Mouse (Mus musculus) thymus, postnatal 10 days (tissue): ENCODE results near the gene Nell2.

ENCODE experiments used
- DNase-seq, 2 experiments: peaks; one replicate each; pipeline ENCODE4 v3.0.0; 2021; ENCODE audit warnings: low spot score in 2 of 2

The Nell2 gene

DNA sequence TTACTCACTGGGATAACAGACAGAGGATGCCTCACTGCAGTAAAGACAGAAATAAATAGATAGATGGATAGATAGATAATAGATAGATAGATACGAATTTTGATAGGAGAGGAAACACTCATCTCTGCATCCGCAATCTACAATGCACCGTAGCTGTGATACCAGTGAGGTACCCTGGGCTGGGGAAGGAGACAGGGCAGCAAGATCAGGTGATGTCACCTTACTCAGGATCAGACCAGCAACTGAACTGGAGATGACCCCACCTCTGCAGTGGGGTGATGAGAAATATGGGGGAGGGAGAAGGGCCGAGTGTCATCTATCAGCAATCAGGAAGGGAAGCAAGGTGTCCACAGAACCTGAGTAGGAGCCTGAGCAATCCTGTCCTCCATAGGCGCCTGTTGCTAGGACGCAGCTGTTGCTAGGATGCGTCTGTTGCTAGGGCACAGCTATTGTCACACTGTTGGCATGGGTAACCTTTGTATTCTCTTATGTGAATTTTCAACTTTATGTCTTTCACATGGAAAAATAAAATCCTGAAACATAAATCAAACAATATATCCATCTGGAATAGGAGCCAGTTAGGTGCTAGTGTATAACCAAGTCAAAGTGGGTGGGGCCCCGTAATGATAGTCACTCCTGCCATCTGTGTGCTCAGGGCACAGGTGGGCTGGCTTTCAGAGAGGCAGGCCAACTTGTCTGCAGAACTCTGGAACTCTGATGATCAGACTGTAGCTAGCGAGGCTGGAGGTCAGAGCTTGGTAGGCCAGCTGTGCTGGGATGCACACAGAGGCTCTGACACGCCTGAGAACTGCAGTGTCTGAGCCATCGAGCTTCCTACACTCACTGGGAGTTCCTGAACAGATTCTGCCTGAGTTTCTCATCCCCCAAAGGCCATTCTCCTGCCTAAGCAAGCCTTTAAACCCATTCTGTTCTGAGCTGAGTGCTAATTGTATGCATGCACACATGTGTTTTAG lies 193.7 kb downstream of the Nell2 start:
- no peak for DNase-seq

DNA sequence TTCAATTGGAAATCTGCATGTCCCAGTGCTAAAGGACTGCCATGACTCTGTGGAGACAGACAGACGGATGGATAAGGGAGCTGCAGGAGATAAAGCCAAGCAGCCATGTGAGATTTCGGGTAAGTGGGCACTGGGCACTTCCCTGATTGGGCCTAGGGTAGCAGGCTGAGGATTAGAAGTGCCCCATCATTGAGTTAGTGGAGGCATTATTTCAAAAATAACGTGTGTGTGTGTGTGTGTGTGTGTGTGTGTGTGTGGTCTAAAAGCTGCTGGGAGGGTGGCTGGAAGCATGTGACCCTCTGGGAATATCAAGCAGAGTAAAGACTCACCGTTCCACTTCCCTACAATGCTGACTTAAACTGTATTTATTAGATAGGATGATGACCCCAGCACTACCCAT lies 195.1 kb downstream of the Nell2 start:
- no peak for DNase-seq

DNA sequence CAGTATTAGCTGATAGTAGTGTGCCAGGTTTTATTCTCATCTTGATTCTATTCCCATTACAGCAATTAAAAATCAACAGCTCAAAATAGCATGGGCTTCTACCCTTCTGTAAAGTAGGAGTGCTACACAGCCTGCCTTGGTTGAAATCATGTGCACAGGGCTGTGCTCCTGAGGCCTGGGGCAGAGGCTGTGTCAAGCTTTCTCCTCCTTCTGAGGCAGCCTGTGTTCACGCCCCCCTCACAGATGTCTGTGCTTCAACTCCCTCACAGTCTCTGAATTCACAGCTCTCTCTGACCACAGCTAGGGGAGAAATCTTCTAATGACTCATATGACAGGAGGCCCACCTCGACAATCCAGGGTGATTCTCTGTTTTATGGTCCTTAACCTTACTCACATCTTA lies 197.4 kb downstream of the Nell2 start:
- DNase-seq = no peak

DNA sequence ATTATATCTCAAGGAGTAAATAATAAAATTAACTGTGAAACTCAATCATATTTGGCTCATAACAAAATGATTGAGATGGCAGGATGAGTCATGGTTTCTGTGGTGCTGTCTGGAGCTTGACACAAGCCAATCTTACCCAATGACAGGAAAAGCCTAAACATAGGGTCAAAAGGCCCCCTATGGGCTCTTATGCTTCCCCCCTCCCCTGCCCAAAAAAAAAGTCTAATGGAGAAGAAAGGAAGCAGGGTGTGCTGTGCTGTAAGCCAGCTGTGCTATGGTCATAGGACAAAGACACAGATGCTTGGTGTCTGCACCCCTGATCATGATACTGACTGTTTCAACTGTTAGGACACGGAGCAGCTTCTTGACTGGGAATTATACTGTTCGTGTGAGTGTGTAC lies 205.6 kb downstream of the Nell2 start:
- no peak for DNase-seq

DNA sequence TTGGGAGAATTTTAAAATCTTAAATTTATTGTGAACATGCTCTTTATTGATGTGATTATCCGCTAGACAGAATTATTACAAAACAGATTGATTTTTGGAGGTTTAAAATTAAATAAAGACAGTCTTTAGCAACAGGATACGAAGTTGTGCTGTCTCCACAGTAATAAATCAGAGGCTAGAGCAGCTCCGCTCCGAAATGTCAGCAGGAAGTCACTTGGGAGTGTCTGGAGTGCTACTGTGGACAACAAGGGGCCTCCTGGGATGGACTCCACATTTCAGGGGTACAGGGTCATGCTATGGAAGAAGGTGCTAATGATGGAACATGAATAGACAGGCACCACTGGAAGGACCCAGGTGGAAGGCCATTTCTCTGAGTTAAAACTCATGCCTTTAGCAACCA lies 211.7 kb downstream of the Nell2 start:
- no peak for DNase-seq

DNA sequence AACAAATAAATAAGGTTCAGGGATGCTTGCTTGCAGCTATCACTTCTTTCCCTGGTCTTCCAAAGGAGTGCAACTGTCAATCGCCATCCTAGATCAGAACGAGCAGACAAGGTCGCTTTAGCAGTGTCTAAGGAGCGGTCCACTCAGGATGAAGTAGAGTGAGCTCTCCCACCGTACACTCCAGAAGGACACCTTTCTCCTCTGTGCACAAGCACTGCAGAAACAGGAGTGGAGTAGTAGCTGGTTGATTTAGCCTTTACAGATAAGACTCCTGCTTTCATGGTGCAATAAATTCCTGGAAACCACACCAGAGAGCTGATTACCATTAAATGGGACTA lies 213.6 kb downstream of the Nell2 start:
- no peak for DNase-seq

DNA sequence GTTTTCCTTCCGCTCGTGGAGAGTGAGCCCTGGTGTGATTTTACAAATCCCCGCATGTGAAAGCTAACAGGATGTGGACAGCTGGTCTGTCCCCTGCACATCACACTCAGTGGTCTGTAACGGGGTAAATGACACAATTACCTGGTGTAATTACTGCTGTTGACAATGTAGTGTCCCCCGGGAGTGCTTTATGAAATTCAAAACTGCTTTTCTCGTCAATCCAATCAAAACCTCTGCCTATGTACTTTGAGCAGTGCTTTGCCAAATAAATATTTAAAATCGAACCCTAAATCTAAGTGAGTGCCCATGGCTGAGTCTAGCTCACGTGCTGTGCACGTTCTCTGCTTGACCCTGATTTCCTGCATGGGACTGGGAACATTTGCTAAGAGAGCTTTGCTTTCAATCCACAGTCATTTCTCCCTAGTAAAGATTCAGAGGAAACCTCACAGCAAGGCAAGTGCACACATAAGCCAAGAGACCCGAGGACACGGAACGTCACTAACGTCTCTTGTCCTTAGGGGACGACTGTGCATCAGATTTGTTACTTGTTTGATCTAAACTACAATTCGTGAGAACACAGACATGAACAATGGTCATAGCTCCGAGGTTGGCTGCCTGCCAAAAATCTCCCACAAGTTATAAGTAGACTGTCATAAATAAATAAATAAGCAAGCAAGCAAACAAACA lies 214.1 kb downstream of the Nell2 start:
- no peak for DNase-seq

DNA sequence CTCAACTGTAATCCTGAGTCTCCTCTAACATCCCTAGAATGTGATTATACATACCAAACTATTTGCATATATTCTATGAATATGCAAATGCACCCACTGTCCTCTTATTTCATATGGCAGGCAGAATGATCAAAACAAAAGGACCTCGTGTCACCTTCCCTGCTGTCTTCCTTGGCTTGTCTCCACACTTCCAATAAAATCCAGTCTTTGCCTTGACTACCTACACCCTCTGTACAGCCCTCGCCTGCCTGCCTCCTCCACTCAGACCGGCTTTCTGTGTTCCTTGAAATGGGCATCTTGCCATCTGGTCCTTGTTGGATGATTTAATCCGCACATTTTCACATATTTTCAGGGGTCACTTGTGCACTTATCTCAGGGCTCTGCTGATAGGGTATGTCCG lies 215.1 kb downstream of the Nell2 start:
- no peak for DNase-seq

DNA sequence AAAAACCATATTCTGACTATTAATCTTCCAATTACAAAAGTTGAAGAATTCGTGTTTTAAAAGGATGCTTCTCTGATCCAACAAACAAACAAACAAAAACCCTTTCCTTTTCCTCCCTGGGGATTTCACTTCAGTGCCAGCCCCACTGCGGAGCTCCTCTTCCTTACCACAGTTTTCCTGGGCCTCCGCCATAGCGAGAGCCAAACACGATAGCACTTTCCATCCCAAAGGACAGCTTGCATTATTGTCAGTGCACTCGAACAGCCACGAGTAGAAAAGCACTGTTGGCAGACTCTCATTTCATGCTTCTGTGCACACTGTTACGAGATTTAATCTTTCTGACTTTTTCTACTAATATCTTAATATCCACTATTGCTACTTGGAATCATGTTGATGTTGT lies 224.3 kb downstream of the Nell2 start:
- no peak for DNase-seq

DNA sequence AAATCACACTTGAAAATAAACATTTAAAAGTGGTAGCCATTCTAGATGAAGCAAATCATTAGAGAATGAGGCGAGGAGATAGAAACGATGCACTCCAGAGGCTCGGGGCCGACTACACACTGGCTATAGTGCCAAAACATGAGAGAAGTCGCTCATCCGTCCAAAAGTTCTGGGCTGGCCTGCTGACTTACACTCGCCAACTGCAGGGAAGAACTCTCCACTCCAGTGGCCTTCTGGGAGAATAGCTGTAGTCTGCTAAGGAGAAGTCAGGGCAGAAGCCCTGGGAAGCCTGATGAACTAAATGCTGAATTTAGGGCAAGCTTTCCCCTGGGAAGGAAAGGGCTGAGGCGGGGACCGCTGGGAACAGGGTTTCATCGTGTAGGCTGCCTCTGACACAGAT lies 231.8 kb downstream of the Nell2 start:
- DNase-seq = no peak

DNA sequence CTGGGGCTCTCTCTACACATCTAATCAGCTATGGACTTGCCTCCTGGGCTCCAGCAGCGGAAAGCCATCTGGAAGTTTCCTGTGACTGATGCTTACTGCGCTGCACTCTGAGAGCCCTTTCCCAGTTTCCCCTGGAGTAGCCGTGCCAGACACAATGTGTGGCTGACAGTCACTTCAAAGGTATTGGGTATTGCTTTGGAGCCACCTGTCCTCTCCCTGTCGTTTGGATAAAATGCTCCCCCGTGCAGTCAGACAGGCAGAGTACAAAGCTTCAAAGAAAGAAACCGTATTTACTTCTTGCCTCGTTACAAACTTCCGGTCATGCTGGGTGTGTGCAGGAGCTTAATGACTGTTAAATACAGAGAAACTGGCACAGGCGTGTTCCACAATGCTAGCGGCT lies 239.3 kb downstream of the Nell2 start:
- DNase-seq = no peak

DNA sequence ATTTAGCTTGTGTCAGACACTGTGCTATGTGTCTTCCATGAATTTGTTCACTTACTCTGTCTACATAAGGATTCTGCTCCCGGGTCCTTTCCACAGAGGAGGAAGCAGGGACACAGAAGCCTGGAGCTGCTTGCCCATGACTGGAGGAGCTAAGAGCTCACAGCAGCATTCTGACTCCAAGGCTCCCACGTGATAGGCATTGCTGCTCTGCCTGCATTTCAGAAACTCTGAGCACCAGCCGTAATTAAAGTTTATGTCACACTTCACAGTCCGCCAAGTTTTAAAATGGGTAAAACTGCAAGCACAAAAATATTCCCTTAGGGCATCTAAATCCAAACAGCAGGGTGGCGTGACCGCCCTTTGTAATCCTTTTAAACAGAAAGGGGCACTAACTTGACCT lies 243.2 kb downstream of the Nell2 start:
- DNase-seq = no peak

DNA sequence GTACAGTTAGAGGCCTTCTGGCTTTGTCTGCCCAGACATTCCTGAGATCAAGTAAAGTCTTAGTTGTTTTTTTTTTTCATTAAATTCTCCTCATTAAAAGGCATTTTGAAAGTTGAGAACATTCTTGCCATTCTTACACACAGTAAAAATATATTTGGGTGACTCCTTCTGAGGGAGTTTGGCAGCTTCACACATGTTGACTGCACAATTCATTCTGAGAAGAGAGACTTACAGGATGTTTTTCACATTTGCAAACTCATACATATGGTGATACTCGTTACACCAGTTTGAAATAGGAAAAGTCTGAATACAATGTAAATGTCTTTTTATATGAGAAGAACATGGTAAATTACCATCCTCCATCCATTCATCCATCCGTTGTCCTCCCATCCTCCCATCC lies 247.4 kb downstream of the Nell2 start:
- DNase-seq = no peak

DNA sequence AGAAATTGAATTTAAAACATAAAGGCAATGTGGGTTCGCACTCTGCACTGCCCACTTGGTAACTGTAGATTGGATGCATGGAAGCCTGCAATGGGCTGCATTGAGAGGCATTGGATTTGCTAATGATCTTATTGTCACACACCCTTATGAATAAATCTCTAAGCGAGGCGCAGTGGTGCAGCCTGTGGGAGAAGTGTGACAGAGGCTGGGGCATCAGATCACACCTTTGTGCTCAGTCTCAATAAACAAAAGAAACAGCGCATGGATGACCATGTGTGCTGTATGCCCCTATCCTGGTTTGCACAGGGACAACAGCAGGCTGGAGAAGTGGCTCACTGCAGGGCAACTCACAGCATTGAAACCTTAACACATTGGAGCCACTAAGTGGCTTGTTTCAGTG lies 250.4 kb downstream of the Nell2 start:
- no peak for DNase-seq

DNA sequence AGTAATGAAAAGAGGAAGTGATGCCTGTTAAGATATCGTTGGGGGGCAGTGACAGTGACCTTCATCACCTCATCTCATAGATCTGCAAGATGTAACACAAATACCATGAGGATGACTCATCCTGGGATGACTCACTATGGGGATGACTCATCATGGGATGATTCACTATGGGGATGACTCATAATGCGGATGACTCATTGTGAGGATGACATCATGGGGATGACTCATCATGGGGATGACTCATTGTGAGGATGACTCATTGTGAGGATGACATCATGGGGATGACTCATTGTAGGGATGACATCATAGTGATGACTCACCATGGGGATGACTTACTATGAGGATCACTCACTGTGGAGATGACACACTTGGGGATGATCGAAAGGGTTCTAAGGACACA lies 251.8 kb downstream of the Nell2 start:
- no peak for DNase-seq

DNA sequence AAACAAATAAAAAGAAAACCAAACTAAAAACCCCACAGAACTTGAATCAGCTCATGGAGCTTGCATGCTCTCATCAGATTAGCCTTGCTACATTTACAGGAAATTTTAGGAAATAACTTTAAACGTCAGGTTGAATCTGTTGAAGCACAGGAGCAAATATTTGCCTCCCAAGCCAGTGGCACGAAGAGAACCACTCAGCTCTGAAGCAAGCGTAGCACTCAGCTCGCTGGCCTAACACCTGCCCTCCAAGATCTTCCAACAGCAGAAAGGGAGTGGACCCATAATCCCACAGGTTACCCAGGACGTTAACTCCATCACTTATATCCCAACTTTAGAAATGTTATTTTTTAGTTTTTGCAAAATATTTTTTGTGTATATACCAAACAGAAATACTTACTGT lies 252.8 kb downstream of the Nell2 start:
- DNase-seq = no peak

DNA sequence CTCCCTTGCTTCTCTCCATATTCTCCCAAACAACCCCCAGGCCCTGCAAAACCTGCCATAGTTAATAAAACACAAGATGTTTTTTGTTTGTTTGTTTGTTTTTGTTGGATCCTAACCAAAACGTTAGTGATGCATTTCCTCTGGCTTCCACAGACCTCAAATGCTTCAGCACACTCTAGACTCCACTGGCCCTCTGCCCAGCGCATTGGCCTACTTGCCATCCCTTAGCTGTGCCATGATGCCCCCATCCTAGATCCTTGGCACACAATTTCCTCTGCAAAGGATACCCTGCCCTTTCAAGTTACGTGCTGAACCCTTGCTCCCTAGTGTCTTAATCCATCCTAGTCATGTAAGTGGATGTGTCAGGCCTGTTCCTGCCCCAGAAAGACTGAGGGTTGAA lies 255.1 kb downstream of the Nell2 start:
- no peak for DNase-seq

DNA sequence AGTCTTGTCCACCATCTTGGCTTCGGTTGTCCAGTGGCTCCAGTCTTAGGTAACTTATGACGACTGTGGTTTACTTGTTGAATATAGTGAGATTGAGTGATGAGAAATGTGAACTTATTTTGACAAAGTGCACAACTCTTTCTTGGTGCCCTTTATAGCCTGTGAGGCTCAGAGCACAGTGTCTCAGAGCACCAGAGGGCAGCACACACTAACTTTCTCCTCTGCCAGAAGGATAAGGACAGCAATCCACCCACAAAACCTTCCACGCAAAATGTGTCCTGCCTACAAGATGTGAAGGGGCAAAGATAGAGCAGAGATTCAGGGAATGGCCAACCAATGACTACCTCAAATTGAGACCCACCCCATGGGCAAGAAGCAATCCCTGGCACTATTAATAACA lies 256.2 kb downstream of the Nell2 start:
- DNase-seq = no peak

DNA sequence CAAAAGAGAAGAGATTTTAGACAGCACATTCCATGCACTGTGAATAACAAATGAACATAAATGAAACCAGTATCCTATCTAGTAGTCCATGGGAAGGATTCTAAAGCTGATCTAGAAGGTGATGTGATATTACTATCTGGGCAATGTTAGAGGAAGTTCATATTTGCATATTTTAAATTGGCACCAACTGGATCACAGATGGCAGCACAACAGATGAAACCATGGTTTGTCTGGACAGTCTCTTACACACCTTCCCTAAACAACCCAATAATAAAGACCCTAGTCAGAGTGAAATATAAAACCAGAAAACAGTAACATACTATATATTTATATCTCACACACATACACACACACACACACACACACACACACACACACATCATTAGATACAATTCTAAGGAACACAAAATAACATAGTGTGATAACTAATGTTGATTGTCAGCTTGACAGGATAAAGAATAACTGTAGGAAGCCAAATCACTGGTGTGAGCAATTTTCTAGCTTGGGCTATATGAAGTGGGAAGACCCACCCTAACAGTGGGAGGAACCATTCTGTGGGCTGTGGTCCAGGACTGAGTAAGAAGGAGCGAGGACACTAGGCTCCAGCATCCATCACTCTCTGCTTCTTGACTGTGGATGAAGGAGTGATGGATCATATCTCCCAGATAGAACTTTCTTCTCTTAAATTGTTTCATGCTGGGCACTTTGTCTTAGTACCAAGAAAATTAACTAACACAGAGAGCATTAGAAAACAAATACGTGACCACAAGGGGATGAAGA lies 268.5 kb downstream of the Nell2 start:
- DNase-seq = no peak

DNA sequence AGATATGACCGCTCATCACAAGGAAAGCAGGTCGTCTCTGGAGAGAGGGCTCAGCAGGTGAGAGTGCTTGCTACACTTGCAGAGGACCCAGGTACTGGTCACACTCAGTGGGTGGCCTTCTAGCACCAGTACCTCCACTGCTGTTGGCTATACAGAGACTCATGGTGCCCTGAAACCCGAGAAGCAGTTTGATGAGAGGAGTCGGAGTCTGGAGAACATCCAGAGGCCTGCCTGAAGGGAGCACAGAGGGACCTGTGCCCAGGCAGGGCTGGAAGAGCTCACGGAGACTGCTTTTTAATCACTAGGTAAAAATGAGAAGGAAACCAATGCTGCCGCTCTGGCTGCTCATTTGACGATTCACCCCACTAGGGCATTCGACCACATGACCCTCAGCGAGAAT lies 271.2 kb downstream of the Nell2 start:
- DNase-seq = no peak

DNA sequence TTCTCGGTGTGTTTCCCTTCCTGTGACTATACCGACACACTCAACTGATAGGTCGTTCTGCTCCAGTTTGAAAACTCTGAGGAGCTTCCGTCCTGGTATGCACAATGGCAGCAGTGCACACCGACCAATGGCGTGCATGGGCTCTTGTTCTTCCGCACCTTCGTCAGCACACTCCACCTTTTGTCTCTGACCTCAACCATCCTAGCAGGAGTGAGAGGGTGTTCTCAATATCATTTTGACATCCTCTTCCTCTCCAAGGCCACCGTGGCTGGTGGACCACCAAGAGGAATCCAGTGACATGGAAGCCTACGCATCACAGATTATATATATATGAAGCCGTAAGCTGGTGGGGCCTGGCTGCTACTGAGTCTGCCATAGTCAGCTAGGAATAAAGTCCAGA lies 282.8 kb downstream of the Nell2 start:
- no peak for DNase-seq

DNA sequence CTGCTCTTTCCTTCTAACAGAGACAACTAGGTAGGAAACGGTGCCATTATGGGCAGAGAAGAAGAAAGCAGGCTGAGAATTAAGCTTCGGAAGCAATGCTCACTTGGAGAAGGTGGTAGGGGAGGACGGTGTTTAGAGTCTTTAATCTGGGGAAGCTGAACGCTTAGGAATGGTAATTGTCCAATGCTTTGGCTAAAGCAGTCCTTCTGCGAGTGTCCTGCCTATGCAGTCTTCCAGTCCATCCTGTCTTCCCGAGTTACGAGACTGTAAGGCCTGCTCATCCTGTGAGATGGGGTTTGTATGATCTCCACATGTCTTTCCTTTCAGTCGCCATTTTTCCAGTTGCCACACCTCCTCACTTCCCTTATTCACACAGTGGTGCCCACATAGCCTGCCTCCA lies 284.5 kb downstream of the Nell2 start:
- DNase-seq = no peak

DNA sequence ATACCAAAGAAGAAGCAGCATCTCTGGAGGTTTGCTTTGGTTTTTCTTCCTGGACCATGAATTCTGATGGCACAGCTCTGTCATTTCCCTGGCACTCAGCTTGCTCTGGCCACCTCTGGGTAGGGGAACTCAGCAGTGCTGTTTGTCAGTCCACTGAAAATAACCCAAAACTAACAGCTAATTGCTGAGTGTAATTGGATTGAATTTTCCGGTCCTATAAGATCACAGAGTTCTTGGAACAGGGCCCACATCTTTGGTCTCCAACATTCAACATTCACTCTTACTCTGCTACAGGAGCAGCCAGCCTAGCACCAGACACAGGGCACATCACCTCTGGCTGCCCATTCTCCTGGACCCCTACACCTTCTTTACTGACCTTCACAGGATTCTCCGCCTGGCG lies 287.2 kb downstream of the Nell2 start:
- DNase-seq = no peak
